Mouse (Mus musculus) 416B (cell line): ENCODE data around the gene Gse1.

Experiments used
- DNase-seq: peaks from one replicate; pipeline ENCODE4 v3.0.0; 2011; ENCODE audit warnings: low read depth

The Gse1 gene

GRCm38 (mm10) chr8:120554466-120555039 lies 326.3 kb downstream of the Gse1 start:
- no peak for DNase-seq

- no peak for DNase-seq
Measured at GRCm38 (mm10) chr8:120556198-120556892, 328.1 kb downstream of the Gse1 start.

GRCm38 (mm10) chr8:120557170-120557965 lies 329.1 kb downstream of the Gse1 start:
- no peak for DNase-seq

- no peak for DNase-seq
Measured at GRCm38 (mm10) chr8:120558162-120558561, 329.9 kb downstream of the Gse1 start.

GRCm38 (mm10) chr8:120559654-120560053 lies 331.4 kb downstream of the Gse1 start:
- no peak for DNase-seq

- no peak for DNase-seq
Measured at GRCm38 (mm10) chr8:120560535-120560934, 332.3 kb downstream of the Gse1 start.

- DNase-seq = peak; percentile 38
Measured at GRCm38 (mm10) chr8:120561539-120562435, 333.5 kb downstream of the Gse1 start.

GRCm38 (mm10) chr8:120562680-120563347 lies 334.6 kb downstream of the Gse1 start:
- no peak for DNase-seq

GRCm38 (mm10) chr8:120563348-120563724 lies 335.1 kb downstream of the Gse1 start:
- no peak for DNase-seq

GRCm38 (mm10) chr8:120563851-120564837 lies 335.9 kb downstream of the Gse1 start:
- DNase-seq = peak; percentile 99

GRCm38 (mm10) chr8:120565151-120565711 lies 337.0 kb downstream of the Gse1 start:
- DNase-seq = no peak

GRCm38 (mm10) chr8:120566681-120567080 lies 338.4 kb downstream of the Gse1 start:
- no peak for DNase-seq

- no peak for DNase-seq
Measured at GRCm38 (mm10) chr8:120567731-120568130, 339.5 kb downstream of the Gse1 start.

GRCm38 (mm10) chr8:120568164-120568798 lies 340.0 kb downstream of the Gse1 start:
- DNase-seq = no peak

- DNase-seq = no peak
Measured at GRCm38 (mm10) chr8:120569123-120569522, 340.9 kb downstream of the Gse1 start.

- DNase-seq = peak; percentile 67
Measured at GRCm38 (mm10) chr8:120569939-120570715, 341.9 kb downstream of the Gse1 start.

- DNase-seq = no peak
Measured at GRCm38 (mm10) chr8:120571561-120571960, 343.3 kb downstream of the Gse1 start.

- DNase-seq = no peak
Measured at GRCm38 (mm10) chr8:120572534-120572933, 344.3 kb downstream of the Gse1 start.

- DNase-seq = no peak
Measured at GRCm38 (mm10) chr8:120573866-120574265, 345.6 kb downstream of the Gse1 start.
